Mouse (Mus musculus): ENCODE results near the gene Slc7a11.

The Slc7a11 gene

DNA sequence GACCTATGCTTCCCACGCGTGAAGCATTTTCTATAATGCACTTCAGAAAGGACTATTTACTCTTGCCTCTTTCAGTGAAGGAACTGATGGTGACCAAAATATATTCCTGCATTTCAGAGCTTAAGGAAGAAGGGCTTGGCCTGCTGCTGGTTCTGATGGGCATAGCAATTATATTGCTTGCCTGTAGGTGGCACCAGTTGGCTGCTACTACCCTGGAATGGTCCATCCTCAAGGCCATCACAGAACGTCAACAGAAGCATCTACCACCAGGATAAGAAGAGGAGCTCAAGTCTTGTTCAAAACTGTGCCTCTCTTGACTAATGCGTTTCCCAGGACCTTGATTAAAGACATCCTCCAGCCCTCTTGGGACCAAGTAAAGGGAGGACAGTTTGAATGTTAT, 139.3 kb downstream of the Slc7a11 start:
- DNase-seq (ENCODE audit: low spot score): peak; percentile 69

DNA sequence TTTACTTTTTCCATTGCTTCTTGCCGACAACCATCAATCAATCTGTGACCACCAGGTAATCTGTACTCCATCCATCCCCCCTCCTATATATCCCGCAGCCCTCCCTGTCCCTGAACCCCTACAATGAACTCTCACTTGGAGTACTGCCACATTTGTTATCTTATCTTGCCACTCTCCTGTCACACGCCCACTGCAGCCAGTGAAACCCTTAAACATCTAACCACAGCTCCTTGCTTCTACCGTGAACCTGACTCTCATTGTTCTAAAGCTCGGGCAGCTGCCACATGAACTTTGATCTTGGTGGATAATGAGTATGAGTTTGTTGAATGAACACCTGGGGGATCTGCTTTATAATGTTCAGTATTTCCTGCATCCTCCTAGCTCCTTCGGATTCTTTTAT, 140.8 kb downstream of the Slc7a11 start:
- no peak for DNase-seq (ENCODE audit: low spot score)

DNA sequence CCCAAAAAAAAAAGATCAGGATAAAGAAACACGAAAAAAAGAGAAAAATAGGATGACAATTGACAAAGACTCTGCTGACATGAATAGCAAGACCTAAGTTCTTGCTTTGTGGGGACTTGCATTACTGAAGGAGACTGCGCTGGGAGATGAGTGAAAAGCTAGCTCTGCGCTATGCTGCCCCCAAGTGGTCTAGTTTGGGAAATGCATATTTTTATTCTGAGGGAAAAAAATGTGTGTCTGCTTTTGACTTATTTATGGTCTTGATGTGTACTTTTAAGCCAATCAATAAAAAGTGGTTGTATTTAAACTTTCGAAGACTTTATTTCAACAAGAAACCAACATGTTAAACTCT, 142.5 kb downstream of the Slc7a11 start:
- peak; percentile 82 for DNase-seq (ENCODE audit: low spot score)

DNA sequence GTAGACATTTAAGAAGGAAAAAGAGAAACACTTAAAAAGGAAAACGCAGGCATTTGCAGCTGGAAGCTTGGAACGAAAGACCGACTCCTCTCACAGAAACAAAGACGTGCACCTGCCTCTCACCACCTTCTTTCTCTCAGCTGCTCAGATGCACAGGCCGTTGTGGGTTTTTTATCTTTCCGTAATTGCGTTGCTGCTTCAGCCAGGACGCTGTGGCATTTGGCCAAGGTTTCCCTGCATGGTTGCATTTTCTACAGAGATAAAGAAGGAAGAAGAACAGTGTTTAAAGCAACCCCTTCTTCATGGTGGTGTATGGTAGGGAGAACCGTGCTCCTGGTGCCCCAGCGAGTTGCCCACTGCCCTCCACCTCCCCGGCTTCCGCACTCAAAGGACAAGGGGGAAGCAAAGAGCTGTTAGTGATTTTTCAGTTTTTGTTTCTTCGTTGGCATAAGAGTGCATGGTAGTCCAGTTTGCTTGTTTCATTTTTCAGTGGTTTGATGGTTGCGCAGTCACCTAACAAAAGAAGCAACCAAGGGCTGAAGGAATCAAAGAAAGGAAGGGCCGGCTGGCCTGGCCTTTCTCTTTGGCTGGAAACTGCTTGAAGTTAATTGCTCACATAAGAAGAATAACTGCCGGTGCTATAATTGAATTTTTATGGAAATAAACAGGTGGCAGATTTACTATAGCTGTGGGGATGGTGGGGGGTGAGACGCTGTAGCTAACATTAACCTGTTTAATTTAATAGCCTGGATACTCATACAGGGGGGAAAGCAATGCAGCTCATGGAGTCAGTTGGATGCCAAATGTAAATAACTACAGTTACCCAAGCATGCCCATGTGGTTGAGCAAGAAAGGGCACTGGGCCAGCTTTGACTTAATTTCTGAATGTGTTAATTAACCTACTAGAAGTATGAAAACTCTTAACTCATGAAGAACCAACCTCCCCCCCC, 143.1 kb downstream of the Slc7a11 start:
- DNase-seq (ENCODE audit: low spot score): no peak

DNA sequence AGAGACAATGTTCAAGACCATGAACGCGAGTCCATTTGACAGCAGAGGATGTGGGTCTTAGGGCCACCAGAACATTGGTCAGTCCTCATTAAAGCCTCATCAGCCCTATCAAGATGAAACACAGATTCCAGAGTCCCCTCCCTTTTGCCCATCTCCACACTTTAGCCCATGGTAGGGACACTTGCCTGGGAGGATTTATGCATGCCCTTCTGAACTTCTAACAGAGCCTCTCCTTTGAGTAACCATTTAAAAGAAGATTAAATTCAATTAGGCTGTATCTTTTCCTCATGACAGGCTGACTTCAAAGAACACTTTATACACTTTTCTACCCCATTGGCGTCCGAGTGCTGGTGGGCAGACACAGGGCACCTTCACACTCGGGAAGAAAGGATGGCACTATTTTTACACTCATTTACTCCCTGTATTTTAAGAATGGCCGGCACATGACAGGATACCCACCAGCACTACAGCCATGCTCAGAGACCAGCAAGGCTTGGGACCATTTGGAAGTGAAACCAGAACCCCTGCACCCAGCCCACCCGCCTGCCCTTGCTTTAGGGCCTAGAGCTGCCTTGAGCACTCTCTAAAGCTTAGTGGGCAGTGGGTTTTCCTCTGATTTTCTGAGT, 144.9 kb downstream of the Slc7a11 start:
- no peak for DNase-seq (ENCODE audit: low spot score)

DNA sequence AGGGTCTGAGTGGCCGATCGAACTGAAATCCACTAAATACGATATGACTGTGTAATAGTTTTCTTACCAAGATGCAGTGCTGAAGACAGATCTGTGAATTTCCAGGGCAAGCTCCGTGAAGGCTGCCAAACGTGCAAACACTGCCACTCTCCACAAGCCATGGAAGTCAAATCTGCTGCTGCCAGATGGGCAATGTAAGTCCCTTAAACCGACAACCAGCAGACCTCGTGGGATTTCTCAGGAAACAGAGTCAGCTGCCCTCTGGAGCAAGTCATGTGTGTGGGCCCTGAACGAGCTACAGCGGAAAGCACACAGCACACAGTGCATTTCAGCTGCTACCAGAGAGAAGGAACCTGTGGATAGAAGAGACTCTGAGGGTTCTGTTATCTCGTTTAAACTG, 146.5 kb downstream of the Slc7a11 start:
- DNase-seq (ENCODE audit: low spot score): peak; percentile 31

DNA sequence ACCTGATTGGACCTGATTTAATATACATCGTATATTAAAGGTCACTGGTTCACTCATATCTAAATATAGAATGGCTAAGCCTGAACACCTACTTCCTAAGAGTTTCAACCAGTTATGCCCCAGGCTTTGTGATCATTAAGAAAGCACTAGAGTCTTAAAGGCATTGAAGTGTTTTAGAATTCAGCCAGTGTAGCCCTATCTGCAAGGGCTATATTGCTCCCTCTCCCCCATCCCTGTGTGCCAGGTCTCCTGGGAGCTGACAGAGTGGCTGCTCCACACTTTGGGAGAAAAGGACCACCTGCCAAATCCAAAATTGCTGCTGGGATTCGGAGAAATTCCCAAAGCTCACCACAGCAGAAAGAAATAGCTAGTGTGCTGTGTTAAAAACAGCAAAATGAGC, 168.4 kb downstream of the Slc7a11 start:
- no peak for DNase-seq (ENCODE audit: low spot score)

DNA sequence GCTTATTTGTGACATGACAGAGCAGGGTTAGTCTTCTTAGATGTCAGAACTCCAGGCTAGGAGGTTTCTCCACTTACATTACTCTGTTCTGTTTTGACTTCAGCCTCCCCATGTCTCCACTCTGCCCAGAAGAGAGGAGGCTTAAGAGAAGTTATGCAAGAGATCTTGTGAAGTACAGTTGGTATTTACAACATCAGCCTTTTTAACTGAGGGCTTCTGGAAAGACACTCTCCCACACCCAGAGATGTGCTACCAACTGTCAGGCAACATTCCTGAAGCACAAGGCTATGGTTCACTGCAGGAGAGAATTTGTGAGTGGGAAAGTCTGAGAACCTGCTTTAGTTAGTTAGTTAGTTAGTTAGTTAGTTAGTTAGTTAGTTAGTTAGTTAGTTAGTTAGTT, 171.2 kb downstream of the Slc7a11 start:
- DNase-seq (ENCODE audit: low spot score): no peak

DNA sequence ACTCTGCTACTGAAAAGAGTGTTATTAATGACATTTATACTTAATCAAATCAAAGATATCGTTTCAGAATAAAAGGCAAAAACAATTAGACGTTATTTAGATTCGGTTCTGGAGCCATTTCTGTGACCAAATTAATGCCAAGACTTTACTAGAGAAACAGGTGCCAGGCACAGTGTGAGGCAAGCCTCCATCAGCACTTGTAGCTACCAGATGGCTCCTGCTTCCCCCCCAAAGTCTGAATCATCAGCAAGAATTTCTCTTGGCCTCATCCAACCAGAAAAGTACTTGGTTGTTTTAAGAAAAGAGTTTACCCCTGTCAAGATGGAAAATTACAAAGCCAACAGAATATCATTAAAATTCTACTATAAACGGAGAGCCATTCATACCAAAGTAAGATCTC, 173.7 kb downstream of the Slc7a11 start:
- DNase-seq (ENCODE audit: low spot score): no peak

DNA sequence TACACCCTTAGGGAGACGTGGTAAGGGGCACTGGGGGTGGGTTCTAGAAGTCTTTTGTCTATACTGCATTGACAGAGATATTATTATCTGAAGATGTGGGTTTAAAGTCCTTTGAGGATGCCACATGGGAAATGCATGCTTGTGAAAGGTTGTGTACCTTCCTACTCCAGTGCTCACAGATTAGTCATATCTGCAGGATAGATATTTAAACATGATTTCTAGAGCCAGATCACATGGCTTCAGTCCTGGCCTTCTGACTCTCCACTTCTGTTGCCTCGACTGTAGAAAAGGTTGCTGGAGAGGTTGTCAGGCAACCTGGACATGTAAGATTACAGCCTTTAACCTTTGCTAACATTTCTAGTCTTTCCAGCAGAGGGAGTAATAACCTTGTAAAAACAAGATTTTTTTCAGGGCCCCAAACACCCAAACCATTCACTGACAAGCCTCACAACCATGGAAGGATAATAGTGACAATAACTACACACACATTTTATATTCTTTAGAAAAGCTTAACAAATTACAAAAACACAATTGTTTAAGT, 180.8 kb downstream of the Slc7a11 start:
- DNase-seq (ENCODE audit: low spot score): no peak

DNA sequence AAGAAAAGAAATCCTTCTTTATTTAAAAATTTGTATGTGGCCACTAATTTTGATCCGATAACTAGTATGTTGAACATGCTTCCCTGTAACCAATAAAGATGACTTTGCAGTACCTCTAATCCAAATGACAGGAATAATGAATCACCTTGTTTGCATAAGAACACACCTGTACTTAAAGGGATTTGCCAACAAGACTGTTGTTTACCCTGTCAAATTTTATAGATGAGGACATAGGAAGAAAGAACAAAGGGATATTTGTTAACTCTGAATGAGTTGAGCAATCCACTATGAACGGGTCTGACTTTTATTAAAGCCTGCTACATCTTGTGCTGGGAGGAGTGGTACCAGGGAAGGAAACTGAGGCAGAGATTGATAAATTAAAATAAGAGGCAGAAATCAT, 181.3 kb downstream of the Slc7a11 start:
- DNase-seq (ENCODE audit: low spot score): no peak

DNA sequence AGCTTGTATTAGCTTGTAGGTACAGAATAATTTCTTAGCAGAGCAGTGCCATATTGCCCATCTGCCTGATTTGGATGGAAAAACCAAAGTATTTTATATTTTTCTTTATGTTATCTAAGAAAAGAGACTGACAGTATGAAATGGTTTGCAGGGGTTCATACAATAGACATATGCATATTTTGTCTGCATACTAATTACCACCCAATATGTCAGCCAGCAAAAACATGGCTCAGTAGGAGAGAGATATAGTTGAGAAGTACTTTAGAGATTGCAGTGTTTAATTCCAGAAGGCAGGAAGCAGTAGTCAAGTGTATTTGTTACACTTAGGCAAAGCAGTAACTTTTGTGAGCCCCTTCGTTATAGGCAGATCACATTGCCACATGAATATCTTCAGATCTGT, 182.7 kb downstream of the Slc7a11 start:
- no peak for DNase-seq (ENCODE audit: low spot score)

DNA sequence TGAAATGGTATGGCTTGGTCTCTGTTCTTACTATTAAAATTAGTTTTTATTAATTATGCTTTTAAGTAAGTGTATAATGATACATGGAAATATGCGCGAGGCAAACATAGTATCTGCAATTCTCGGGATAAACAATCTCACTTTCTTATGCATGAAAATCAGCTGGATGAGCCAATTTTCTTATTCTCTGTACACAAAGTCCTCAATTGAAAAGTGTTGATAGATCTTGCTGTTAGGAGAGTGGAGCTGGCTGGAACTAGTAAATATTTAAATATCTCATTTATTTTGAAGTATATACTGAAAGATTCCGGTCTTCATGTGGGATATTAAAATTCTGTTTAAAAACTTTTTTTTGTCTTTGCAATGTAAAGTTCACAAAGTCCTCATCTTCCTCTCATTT, 184.6 kb downstream of the Slc7a11 start:
- DNase-seq (ENCODE audit: low spot score): no peak

DNA sequence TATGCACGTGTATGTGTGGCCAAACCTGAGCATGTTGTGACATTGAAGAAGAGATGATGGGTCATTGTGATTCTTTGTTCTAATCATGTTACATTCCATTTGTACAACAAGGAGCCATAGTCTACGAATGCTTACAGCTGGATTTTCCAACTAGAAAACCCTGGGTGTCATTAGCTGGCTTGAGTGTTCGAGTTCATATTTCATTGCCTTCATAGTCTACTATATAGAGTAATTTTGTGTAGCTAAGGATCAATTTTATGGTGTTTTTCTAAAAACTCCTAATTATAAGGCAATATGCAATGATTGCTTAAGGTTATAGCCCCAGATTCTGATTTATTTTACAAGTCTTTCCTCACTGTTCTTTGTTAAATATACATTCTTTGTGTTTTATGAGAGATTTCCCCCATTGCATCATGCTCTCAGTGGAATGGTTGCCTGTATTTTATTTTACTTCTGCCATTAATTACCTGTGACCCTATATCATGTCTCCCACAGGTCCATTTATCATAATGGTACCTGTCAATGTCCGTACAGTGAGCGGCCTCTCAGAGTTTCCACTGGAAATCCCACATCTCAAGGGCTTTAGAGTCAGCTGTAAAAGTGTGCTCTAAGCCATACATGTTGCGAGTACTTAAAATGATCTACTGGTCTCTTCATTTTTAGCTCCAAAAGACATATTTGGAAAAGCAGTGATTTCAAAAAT, 193.7 kb downstream of the Slc7a11 start:
- no peak for DNase-seq (ENCODE audit: low spot score)

DNA sequence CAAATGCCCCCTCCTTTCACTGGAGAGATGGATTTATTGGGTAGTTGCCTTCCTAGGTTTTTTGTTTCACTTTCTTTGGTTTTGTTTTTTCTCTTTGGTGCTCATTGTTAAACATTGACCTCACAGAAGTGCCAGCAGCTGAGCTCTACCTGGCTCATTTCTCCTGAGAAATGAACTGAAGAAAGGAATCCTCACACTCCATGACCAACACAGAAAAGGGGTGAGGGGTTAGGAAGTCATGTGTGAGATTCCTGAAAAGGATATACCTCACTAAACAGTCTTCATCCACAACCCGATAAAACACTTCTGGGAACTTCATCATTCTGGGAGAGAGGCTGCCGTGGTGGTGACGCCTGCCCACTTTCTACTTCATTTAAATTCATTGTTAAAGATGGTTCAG, 207.4 kb downstream of the Slc7a11 start:
- no peak for DNase-seq (ENCODE audit: low spot score)

DNA sequence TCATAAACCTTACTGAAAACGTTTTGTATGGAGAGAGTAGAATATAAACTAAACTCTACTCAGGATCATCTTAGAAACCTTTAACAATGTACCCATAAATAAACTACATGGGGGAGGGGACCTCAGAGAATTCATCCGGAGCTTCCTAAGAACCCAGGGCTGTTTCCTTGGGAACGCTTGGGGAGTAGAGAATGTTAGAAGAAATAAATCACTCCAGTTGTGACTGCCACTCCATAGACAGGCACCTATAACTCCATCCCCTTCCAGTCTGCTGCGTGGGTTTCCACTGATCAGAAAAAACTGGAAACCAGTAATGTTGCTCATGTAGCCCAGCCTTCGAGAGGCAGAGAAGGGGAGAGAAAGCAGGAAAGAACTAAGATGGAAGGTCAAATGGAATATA, 210.3 kb downstream of the Slc7a11 start:
- DNase-seq (ENCODE audit: low spot score): no peak

DNA sequence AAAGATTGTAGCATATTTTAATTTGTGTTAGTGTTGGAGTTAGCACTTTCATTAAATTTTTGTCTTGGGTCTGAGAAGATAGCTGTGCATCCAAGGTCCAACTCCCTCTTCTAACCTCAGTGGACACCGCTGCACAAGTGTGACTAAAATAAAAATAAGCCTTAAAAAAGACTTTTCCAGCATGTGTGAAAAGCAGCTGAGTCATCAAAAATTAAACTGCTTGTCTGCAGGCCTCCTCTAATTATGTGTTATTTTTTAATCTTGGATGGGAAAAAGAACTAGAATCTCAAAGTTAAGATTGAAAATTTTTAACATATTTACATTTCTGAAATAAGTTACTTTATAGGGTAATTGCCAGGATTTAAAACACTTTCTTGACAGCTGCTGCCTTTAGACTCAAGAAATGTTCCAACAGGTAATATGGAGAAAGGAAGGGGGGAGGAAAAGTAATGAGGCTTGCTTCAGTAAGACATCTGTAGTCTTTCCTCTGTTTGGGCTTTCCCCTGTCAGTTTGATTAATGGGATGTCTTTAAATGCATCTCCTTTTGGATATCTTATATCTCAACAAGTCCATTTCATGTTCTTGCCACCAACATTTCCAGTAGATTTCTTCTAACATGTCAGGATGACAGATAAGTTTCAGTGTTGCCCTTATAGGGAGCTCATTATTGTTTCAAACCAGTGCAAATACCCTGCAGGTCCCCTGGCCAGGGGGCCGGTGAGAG, 218.9 kb downstream of the Slc7a11 start:
- DNase-seq (ENCODE audit: low spot score): no peak

DNA sequence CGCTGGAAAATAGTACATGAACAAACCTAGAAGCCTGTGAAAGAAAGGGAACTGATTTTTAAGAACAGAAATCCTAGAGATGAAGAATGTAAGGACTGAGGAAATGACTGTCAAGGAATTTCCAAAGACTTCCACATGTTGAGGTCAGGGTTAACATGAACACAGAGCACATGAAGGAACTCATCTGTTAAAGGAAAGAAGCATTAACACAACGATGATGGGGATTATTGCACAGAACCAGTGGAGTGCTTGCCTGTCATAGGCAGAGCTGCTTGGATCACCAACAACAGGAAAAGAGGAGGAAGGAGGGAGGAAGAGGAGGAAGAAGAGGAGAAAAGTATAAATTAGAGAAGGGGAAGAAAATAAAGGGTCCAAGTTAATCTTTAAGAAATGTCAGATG, 223.0 kb downstream of the Slc7a11 start:
- DNase-seq (ENCODE audit: low spot score): no peak

DNA sequence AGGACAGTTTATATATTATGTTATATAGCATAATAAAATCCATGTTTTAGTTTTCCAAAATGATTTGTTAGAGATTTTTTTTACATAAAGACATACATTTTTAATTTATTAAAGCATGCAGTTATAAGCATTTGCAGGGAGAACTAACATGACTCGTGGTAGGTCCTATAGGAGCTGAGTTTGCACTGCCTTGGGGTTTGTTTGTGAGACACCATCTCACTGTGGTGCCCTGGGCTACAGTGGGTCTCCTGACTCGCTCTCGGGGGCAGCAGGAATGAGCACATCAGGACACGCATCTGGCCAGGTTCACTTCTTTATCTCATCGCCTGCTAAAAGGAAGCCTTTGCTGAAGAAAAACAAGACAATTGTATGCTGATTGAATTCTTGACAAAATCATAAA, 257.0 kb downstream of the Slc7a11 start:
- no peak for DNase-seq (ENCODE audit: low spot score)

DNA sequence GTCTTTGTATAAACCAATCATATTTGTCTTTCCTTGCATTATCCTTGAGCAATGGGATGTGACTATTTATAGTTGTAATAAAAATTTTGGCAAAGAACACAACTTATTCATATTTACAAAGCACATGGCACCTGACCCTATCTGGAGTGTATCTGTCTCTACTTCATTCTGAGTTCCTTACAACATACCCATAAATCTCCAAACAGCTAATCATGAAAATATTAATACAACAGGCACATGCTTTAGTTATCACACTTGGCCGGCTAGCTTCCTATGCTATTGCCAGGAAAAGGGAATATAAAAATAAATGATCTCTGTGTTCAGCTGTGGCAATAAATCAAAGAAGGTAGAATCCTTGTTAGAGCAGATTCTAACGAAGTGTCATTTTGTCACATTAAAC, 257.5 kb downstream of the Slc7a11 start:
- no peak for DNase-seq (ENCODE audit: low spot score)

DNA sequence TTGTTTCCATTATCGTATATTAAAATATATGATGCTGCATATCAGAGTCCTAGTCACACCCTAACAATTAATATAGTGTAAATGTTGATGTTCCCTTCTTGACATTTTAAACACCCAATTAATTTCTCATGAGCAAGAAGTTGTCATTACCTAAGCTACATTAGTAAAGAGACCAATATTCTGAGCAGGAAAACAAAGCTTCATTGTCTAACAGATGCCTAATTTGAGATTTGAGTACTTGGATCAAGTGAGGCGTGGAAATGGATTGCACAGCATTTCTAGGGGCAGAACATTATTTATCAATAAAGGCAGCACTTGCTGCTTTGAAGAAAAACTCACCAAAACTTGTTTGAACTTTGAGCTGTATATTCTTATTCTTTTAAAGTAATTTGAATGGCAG, 282.7 kb downstream of the Slc7a11 start:
- DNase-seq (ENCODE audit: low spot score): no peak

DNA sequence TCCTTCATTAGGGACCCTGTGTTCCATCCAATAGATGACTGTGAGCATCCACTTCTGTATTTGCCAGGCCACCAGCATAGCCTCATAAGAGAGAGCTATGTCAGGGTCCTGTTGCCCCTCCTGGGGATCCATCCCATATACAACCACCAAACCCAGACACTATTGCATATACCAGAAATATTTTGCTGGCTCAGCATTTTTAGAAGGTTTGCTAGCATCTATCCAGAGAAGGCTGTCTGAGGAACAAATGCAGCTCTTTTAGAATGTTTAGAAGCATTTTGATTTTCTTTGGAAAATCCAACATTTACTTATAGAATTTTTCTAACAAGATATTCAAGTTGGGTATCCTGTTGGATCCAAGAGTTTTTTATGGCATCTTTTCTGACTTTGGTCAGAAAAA, 299.3 kb downstream of the Slc7a11 start:
- DNase-seq (ENCODE audit: low spot score): no peak

Data from embryo, embryonic 10 days (tissue).